Mouse (Mus musculus) liver, postnatal 0 days (tissue): ENCODE measurements around the gene Vash2.

Experiments used
- CTCF ChIP-seq: sonication (generic); IDR thresholded peaks from 2 replicates; pipeline ENCODE4 v1.5.1; 2016; ENCODE audit warnings: antibody characterized with exemption, low read depth
- EP300 ChIP-seq: IDR thresholded peaks from 2 replicates; pipeline ENCODE4 v1.6.1; 2016; ENCODE audit warnings: antibody characterized with exemption, low read depth, mild to moderate bottlenecking

GRCm38 (mm10) chr1:191020217-191020924, 41.3 kb upstream of the Vash2 start:
- TF ChIP-seq EP300 (no peak), CTCF (no peak)
